Mouse (Mus musculus): Measurements from ENCODE around the gene Chchd10.
A peak's percentile ranks its signal among the peaks of the same experiment; 100 is the strongest.
"Not testable (repeated sequence)": the region's sequence is repeated elsewhere in the genome, so short reads cannot be mapped to it uniquely, and the experiment has no call there.

Chchd10 gene

DNA sequence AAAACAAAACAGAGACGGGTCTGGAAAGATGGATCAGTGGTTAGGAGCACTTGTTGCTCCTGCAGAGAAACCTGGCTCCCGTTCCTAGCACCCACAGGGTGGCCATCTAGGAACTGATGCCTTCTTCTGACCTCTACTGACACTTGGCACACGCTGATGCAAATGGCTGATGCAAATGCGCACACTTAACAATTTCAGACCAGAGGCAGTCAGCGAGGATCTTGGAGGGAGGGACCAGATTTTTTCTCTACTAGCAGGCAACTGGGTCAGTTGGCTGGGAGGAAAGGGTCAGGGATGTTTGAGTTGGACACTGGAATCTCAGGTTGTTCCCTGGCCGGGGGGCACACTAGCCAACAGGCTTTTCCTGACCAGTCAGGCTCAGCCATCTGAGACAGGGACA is at the start of gene Chchd10:
TSS of gene Chchd10 (plus strand) at position 240 of the 400 bp plus-strand sequence.
- no peak for DNase-seq

DNA sequence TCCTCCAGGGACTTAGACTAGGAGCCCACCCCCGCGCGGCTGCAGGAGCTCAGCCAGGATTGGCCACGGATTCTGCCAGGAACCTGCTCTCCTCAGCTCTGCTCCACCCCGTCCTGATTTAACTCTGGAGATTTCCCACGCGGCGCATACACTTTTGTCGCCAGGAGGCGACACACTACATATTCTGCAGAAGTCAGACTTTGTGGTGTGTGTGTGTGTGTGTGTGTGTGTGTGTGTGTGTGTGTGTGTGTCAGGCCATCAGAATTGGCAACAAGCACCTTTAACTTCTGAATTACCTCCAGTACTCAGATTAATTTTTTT is 49.7 kb upstream of the Chchd10 start:
- peak; percentile 91 for DNase-seq

GRCm38 (mm10) chr10:75884742-75885141 is 48.2 kb upstream of the Chchd10 start:
- DNase-seq, result no peak

- not testable (repeated sequence) for DNase-seq
Measured at GRCm38 (mm10) chr10:75887504-75887903, 45.4 kb upstream of the Chchd10 start.

DNA sequence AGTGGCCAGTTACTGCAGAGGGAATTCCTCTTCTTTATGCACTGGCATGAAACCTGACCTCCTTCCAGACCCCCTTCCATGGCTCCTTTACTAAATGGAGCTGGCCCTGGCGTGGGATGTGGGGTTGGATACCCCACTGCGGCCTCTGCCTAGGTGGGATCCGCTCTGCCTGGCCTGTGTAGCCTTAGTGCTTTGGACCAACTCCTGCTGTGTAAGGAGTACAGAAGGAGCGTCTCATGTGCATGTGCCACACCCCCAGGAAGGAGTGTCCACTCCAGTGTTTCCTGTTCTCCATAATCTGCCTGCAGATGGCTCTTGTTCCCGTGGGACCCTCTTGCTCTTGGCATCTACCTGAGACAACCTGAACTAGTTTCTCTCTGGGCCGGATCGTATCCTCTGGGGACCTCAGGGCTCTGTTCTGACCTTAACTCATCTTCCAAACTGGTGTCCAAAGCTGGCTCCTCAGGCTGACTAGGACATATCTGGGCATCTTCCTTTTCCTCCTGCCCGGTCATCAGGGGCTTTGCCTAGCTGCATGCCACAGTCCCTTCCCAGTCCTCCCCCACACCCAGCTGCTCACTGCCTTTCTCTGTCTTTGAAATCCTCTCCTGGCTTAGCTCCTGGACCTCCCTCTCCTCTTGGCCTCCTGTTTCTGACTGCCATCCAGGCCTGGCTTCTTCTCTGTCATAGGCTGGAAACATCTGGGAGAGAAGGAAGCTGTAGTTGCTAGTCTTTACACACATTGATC is 43.4 kb upstream of the Chchd10 start:
- no peak for DNase-seq

DNA sequence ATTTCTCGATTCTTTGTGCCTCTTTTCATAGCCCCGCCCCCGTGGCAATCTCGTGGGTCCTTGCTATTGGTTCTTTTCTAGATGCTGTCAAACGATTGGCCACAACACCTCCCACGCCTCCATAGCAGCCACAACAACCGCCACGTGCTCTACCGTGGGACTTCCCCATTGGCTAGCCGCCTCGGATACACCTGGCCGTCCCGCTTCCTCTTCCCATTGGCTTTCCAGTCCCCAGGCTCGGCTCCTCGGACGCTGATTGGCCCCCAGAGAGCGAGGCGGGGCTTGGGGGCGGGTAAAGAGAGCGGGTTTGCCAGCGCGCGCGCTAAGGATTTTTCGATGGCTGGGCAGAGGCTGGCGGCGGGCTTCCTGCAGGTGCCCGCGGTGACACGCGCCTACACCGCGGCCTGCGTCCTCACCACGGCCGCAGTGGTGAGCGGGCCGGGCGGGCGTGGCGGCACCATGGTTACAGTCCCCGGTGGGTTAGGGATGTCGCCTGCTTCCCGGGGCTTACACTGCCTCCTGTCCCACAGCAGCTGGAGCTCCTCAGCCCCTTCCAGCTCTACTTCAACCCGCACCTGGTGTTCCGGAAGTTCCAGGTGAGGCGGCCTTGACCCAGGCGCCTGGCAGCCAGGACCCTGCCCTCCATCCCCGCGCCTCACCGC is 39.7 kb upstream of the Chchd10 start, which contains the start of gene Derl3:
TSS of gene Derl3 (plus strand) at position 325 of the 662 bp plus-strand sequence.
- peak; percentile 95 for DNase-seq

- DNase-seq, result no peak
Measured at GRCm38 (mm10) chr10:75894601-75895000, 38.3 kb upstream of the Chchd10 start.

GRCm38 (mm10) chr10:75895730-75896129 is 37.2 kb upstream of the Chchd10 start:
- no peak for DNase-seq

GRCm38 (mm10) chr10:75896208-75896607 is 36.7 kb upstream of the Chchd10 start:
- DNase-seq, result no peak

DNA sequence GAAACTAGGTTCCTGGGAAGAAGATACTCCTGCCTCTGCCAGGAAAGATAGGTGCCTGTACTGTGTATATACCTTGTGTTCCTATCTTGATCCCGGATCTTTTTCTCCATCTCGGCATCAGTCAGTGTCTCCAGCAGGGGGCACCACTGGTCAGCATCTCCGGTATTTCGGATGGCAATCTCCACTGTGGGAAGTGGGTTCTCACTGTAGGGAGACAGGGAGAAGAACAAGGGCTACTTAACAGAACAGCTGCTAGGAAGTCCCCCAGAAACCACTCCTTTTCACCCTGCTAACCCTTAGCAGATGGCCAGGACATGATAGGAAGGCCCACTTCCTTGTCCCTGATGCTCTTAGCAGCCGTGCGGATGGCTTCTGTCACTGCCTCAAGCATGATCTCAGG is 35.6 kb upstream of the Chchd10 start:
- DNase-seq, result peak; percentile 91

DNA sequence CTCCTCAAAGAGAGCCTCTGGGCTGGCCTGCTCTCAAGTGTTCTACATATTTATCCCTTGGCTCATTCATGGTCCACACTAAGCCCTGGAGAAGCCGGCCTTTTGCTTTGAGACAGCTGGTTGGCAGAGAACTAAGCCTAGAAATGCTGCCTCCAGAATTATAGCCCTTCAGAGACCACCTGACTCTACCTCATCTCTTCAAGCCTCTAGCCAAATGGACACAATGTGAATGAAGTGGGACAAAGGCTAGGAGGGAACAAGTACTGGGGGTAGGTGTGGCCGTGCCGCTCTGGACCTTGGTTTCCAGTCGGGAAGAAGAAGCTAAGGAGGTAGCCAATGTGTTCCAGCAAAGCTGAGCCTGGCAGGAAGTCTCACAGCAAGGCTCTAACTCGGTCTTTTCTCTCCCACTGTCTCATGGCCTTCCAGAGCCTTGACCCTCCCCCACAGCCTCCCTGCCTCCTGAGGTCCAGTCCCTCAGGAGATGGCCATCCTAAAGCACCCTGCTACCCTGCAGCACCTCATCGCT is 34.8 kb upstream of the Chchd10 start:
- DNase-seq, result no peak

- DNase-seq, result peak; percentile 55
Measured at GRCm38 (mm10) chr10:75898846-75899245, 34.1 kb upstream of the Chchd10 start.

GRCm38 (mm10) chr10:75904391-75904790 is 28.5 kb upstream of the Chchd10 start:
- DNase-seq, result no peak

DNA sequence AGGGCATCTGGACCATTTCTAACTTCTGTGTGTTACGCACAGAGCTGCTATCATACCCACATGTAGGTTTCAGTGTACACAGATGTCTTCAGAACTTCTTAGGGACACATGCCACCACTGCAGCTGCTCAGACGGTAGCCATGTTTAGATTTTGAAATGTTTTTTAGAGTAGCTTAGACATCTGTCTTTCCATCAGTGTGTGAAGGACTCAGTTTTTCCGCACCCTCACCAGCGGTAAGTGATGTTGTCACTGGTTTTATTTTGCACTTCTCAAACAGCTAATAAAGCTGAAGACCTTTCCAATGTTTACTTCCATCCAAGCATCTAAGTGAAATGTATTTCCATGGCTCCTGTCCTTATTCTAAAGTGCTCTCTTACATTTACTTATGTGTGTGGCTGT is 26.0 kb upstream of the Chchd10 start:
- no peak for DNase-seq

GRCm38 (mm10) chr10:75910698-75911097 is 22.2 kb upstream of the Chchd10 start:
- no peak for DNase-seq

DNA sequence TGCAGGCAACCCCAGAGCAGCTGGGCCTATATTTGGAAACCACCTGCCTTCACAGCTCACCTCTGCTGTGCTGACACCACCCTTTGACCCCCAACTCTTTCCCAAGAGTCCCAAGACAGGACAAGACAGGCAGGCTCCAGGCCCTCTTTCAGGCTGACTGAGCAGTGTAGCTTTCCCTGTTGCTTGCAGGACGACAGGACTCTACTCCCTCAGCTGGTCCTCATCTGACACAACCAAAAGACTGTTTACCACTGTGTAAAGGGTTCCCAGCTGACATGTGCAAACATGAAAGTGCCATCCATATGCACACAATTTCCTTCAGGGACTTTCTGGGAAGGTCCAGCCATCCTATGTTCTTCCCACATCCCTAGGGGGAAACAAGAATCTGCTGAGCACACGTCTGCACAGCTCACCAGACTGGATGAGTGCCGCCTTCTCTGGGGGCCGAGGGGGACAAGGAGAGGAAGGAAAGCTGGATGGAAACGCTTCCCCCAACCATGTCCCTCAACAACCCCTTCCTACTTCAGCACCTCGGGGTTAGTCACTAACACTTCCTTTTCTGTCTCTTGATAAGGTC is 19.8 kb upstream of the Chchd10 start:
- DNase-seq, result no peak

DNA sequence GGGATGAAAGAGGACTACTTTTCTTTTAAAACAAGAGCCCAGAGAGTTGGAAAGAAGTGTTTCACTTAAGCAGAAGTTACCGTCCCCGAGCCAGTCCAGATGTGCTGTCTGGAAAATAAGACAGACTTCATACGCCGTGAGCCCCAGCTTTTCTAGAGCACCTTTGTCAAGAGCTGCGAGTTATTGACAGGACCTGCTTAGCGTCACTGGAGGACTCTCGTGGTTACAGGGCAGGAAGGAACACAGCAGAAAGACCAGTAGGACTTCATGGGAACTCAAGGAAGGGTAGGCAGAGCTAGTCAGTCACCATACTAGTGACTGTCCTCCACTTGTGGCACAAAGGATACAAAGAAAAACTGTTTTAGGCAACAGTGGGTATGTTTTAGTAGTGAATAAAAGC is 17.4 kb upstream of the Chchd10 start:
- DNase-seq, result no peak

DNA sequence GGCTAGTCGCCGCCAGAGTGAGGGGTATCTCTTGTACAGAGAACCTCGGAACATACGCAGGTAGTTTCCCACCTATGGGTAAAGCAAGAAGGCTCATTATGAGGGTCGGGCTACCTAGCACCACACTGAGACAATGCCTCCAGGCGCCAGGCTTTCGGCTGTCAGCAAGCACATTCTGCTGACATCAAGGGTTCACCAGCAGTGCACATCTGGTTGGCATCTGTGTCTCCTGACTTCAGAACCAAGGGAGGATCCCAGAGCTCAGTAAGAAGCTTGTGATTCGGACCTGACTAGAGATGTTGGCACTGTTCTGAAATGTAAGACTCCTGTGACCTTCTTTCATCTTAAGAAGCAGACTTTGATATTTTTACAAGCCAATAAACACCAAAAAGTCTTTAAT is 16.1 kb upstream of the Chchd10 start:
- DNase-seq, result no peak

GRCm38 (mm10) chr10:75919026-75919425 is 13.9 kb upstream of the Chchd10 start:
- no peak for DNase-seq

GRCm38 (mm10) chr10:75921026-75921725 is 11.8 kb upstream of the Chchd10 start, which contains the start of gene Smarcb1:
TSS of gene Smarcb1 (minus strand) at chr10:75921617.
- DNase-seq, result peak; percentile 98

GRCm38 (mm10) chr10:75921726-75922560 is 11.0 kb upstream of the Chchd10 start:
- peak; percentile 60 for DNase-seq

DNA sequence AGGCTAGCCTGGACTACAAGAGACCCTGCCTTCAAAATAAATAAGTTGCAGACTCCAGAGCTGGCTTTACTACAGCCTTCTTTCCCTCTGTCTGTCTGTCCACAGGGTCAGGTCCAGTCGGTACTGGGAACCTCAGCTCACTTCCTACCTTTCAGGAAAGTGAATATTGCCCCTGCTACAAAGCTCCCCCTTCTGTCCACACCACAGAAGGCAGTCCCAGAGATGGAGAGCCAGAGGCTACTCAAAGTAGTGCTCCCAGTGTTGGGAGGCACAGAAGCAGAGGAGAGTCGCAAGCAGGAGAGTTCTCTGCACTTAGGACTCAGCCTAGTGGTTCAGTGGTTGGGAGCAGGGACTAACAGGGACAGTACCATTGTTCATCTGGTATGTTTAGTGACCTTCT is 8.6 kb upstream of the Chchd10 start:
- DNase-seq, result no peak

Data from kidney, postnatal 10 days (tissue).